ENCODE assay signal across 23 mouse cellular contexts in genomic region chr7:138913616-138914015, GRCm38 (mm10). TPM values are rescaled to one million over a fixed set of nuclear protein-coding genes. Genes with fewer than 3 reads are reported as not detected.
"Had no signal": no experiment of that assay in that cellular context is flagged by ENCODE, and none has a peak within 500 bp of the region (broad histone marks: within the 10 kb centered on the region; RNA-seq: fewer than 3 reads in every experiment).

No protein-coding gene starts in this region.

- H3K27ac ChIP-seq: kidney, postnatal 0 days; layer of hippocampus, adult 2 months; liver, embryonic 14.5 days; midbrain, embryonic 10.5 days; midbrain, embryonic 13.5 days; neural tube, embryonic 13.5 days; stomach, embryonic 15.5 days had no signal

- ATAC-seq: lung, postnatal 0 days; midbrain, embryonic 13.5 days; midbrain, embryonic 16.5 days had no signal

- H3K9me3 ChIP-seq: megakaryocyte, embryonic 14.5 days; midbrain, embryonic 10.5 days; midbrain, embryonic 13.5 days; neural tube, embryonic 13.5 days; stomach, embryonic 15.5 days had no signal

- DNase-seq: kidney, adult 2 months; kidney, postnatal 25 days; layer of hippocampus, adult 9-11 months; lung, embryonic 14.5 days; lung, postnatal 36 days; retina, postnatal 1 day; right cerebral cortex, postnatal 25 days; spleen, adult 18-20 months; thymus, postnatal 25 days had no signal

- H3K27me3 ChIP-seq: megakaryocyte, embryonic 14.5 days; stomach, embryonic 15.5 days had no signal

- H3K36me3 ChIP-seq: midbrain, embryonic 10.5 days; midbrain, embryonic 13.5 days; neural tube, embryonic 13.5 days; stomach, embryonic 15.5 days had no signal

- H3K4me3 ChIP-seq: layer of hippocampus, adult 2 months; megakaryocyte, embryonic 14.5 days; midbrain, embryonic 10.5 days; midbrain, embryonic 13.5 days; myocyte; neural tube, embryonic 13.5 days; stomach, embryonic 15.5 days had no signal

- H3K9ac ChIP-seq: liver, embryonic 14.5 days; lung, embryonic 14.5 days; midbrain, embryonic 13.5 days; neural tube, embryonic 13.5 days; stomach, embryonic 15.5 days had no signal

- H3K4me2 ChIP-seq: lung, embryonic 14.5 days; midbrain, embryonic 13.5 days; neural tube, embryonic 13.5 days; stomach, embryonic 15.5 days had no signal

RNA-seq across cellular contexts. Expression of gene Jakmip3, which starts 26.9 kb away (rescaled TPM):
- total RNA-seq: monocyte, adult 5-6 weeks; neutrophil, adult 5-6 weeks had no signal
- polyA plus RNA-seq: lung, embryonic 14.5 days; lung, postnatal 0 days; thymus, postnatal 0 days had no signal
